In genomic region chr3:108083904-108084407, GRCm38 (mm10) we compare ENCODE assay signal across 8 mouse cellular contexts. TPM values are rescaled to one million over a fixed set of nuclear protein-coding genes. Genes with fewer than 3 reads are reported as not detected.
DNase-seq lines count a peak whose midpoint lies in the region; ATAC-seq and TF ChIP-seq lines count a peak whose summit lies in the region.

No protein-coding gene starts in this region.

- ATAC-seq in midbrain, embryonic 12.5 days (ENCODE audit: low FRiP score, low read depth), result no peak

- no peak for TF ChIP-seq CTCF in kidney, adult 2 months (conservative IDR thresholded peaks at IDR 0.05; ENCODE audit: insufficient read depth, insufficient read length, low read depth, low read length)

- H3K9ac ChIP-seq in midbrain, embryonic 12.5 days (replicated peaks), result 0 out of 2 replicates have a peak overlapping the region, but pooled peaks have one; percentile 24

- 75% methylated on average over 4 of the region's 4 CpGs for WGBS in kidney, adult 2 months
- 86% methylated on average over 4 of the region's 4 CpGs for WGBS in hindbrain, embryonic 10.5 days
- WGBS in midbrain, embryonic 12.5 days, result 77% methylated on average over 4 of the region's 4 CpGs

- peaks cover 10% of the 10 kb centered on the region; the same call in 1 of the 2 replicates for H3K4me1 ChIP-seq in kidney, adult 2 months (ENCODE audit: control insufficient read depth, insufficient read depth, low read length)
- H3K4me1 ChIP-seq in hindbrain, embryonic 10.5 days (replicated peaks), result peaks cover 73% of the 10 kb centered on the region
- H3K4me1 ChIP-seq in midbrain, embryonic 12.5 days, result peaks cover 50% of the 10 kb centered on the region

- TF ChIP-seq POLR2A in kidney, adult 2 months (IDR thresholded peaks at IDR 0.05; ENCODE audit: low read depth, low read length), result no peak

- H3K9me3 ChIP-seq in hindbrain, embryonic 10.5 days, result no peaks in the 10 kb centered on the region
- no peaks in the 10 kb centered on the region for H3K9me3 ChIP-seq in midbrain, embryonic 12.5 days

- H3K36me3 ChIP-seq in kidney, adult 2 months (ENCODE audit: control insufficient read depth, insufficient read depth, low read length), result no peaks in the 10 kb centered on the region
- peaks cover 20% of the 10 kb centered on the region for H3K36me3 ChIP-seq in hindbrain, embryonic 10.5 days
- peaks cover 15% of the 10 kb centered on the region for H3K36me3 ChIP-seq in midbrain, embryonic 12.5 days

- H3K27ac ChIP-seq in kidney, adult 2 months (ENCODE audit: insufficient read depth, low read depth, low read length), result no peak overlapping the region
- H3K27ac ChIP-seq in hindbrain, embryonic 10.5 days, result no peak overlapping the region
- H3K27ac ChIP-seq in midbrain, embryonic 12.5 days (replicated peaks), result no peak overlapping the region

- peak; percentile 18 for DNase-seq in kidney, adult 2 months
- no peak for DNase-seq in kidney, adult 9 months
- peak; percentile 50 for DNase-seq in cerebellum, adult 8-10 months
- DNase-seq in hindbrain, embryonic 10.5 days (ENCODE audit: low spot score), result no peak
- no peak for DNase-seq in testis, postnatal 10 days (ENCODE audit: low spot score)
- no peak for DNase-seq in ovary, postnatal 10 days (ENCODE audit: low spot score)
- DNase-seq in kidney, postnatal 10 days, result no peak

- H3K4me2 ChIP-seq in midbrain, embryonic 12.5 days (replicated peaks), result peak overlapping the region; percentile 99

- H3K27me3 ChIP-seq in kidney, adult 2 months (replicated peaks; ENCODE audit: control insufficient read depth, insufficient read depth, low read length), result no peaks in the 10 kb centered on the region
- peaks cover 8% of the 10 kb centered on the region; the same call in 1 of the 2 replicates for H3K27me3 ChIP-seq in hindbrain, embryonic 10.5 days (ENCODE audit: insufficient read depth, poor library complexity, severe bottlenecking)
- H3K27me3 ChIP-seq in midbrain, embryonic 12.5 days, result no peaks in the 10 kb centered on the region

- H3K4me3 ChIP-seq in kidney, adult 2 months (ENCODE audit: insufficient read depth, low read depth, low read length), result no peak overlapping the region
- H3K4me3 ChIP-seq in hindbrain, embryonic 10.5 days, result peak overlapping the region; percentile 91
- 0 out of 2 replicates have a peak overlapping the region, but pooled peaks have one; percentile 58 for H3K4me3 ChIP-seq in midbrain, embryonic 12.5 days

RNA-seq across cellular contexts. Expression of gene Ampd2, which starts 2.5 kb away (rescaled TPM):
- polyA plus RNA-seq in kidney, adult 2 months (2012; rRNA removed), result 59.0 and 86.6 TPM in 2 replicates
- polyA plus RNA-seq in hindbrain, embryonic 10.5 days (2016; fragmentation: Nextera tagmentation; extraction: Ambion mirVana), result 53.3 and 58.7 TPM in 2 replicates
- polyA plus RNA-seq in midbrain, embryonic 12.5 days (2016; fragmentation: Nextera tagmentation; extraction: Ambion mirVana), result 50.7 and 51.5 TPM in 2 replicates

RNA-seq across cellular contexts. Expression of gene Gnat2, which starts 8.6 kb away (rescaled TPM):
- polyA plus RNA-seq in kidney, adult 2 months (2012; rRNA removed), result 0.61 TPM in 2 replicates
- 0.46 and 0.81 TPM in 2 replicates for polyA plus RNA-seq in hindbrain, embryonic 10.5 days (2016; fragmentation: Nextera tagmentation; extraction: Ambion mirVana)
- 0.41 and 0.50 TPM in 2 replicates for polyA plus RNA-seq in midbrain, embryonic 12.5 days (2016; fragmentation: Nextera tagmentation; extraction: Ambion mirVana)

RNA-seq across cellular contexts. Expression of gene Gstm4, which starts 39.3 kb away (rescaled TPM):
- 23.4 and 23.9 TPM in 2 replicates for polyA plus RNA-seq in kidney, adult 2 months (2012; rRNA removed)
- polyA plus RNA-seq in hindbrain, embryonic 10.5 days (2016; fragmentation: Nextera tagmentation; extraction: Ambion mirVana), result 12.8 and 13.9 TPM in 2 replicates
- 12.6 and 13.5 TPM in 2 replicates for polyA plus RNA-seq in midbrain, embryonic 12.5 days (2016; fragmentation: Nextera tagmentation; extraction: Ambion mirVana)

Comparison
In these comparisons a context has a peak if more than half of its experiments do, and no peak if none do; other contexts are left out.
1. DNase-seq: peak in kidney, adult 2 months (single experiment) and cerebellum, adult 8-10 months (single experiment); none in kidney, adult 9 months (single experiment), hindbrain, embryonic 10.5 days (single experiment), testis, postnatal 10 days (single experiment), ovary, postnatal 10 days (single experiment) and kidney, postnatal 10 days (single experiment).